Mouse (Mus musculus): Measurements from ENCODE around the gene Aurkb. TPM values are rescaled to one million over a fixed set of nuclear protein-coding genes. Genes with fewer than 3 reads are reported as not detected.

The Aurkb gene
- polyA plus RNA-seq, 1 experiment from 2014 or later, result 177 TPM

- 55% methylated on average over 2 of the region's 2 CpGs for WGBS
These were observed 7.5 kb downstream of the Aurkb start for GRCm38 (mm10) chr11:69052824-69053421.

GRCm38 (mm10) chr11:69053848-69054247 is 8.4 kb downstream of the Aurkb start:
- H3K4me3 ChIP-seq (ENCODE audit: low read length), result no peak overlapping the region
- H3K27ac ChIP-seq (ENCODE audit: low read length), result no peak overlapping the region
- ATAC-seq (ENCODE audit: low FRiP score, low TSS enrichment), result no peak
- H3K4me2 ChIP-seq (replicated peaks; ENCODE audit: low read depth, low read length), result no peak overlapping the region
- H3K9ac ChIP-seq (replicated peaks; ENCODE audit: low read length), result no peak overlapping the region
- H3K9me3 ChIP-seq (ENCODE audit: low read length), result no peaks in the 10 kb centered on the region
- H3K36me3 ChIP-seq (ENCODE audit: insufficient read depth, low read length), result peaks cover 24% of the 10 kb centered on the region
- H3K27me3 ChIP-seq (ENCODE audit: insufficient read depth, low read length), result no peaks in the 10 kb centered on the region
- H3K4me1 ChIP-seq (ENCODE audit: insufficient read depth, low read length), result peaks cover 14% of the 10 kb centered on the region
- 67% methylated on average over 3 of the region's 3 CpGs for WGBS

More at GRCm38 (mm10) chr11:69052824-69053421, 7.5 kb downstream of the Aurkb start:
- Histone ChIP-seq H3K4me1 (ENCODE audit: insufficient read depth, low read length) (peaks cover 7% of the 10 kb centered on the region; the same call in 1 of the 2 replicates), H3K9ac (replicated peaks; ENCODE audit: low read length) (no peak overlapping the region), H3K4me3 (ENCODE audit: low read length) (no peak overlapping the region), H3K27ac (ENCODE audit: low read length) (no peak overlapping the region), H3K36me3 (ENCODE audit: insufficient read depth, low read length) (peaks cover 34% of the 10 kb centered on the region), H3K9me3 (ENCODE audit: low read length) (no peaks in the 10 kb centered on the region), H3K27me3 (ENCODE audit: insufficient read depth, low read length) (no peaks in the 10 kb centered on the region), H3K4me2 (replicated peaks; ENCODE audit: low read depth, low read length) (no peak overlapping the region)
- no peak for ATAC-seq (ENCODE audit: low FRiP score, low TSS enrichment)

GRCm38 (mm10) chr11:69058265-69058664 is 12.8 kb downstream of the Aurkb start:
- Histone ChIP-seq H3K4me3 (ENCODE audit: low read length) (peak overlapping the region; percentile 85), H3K9me3 (ENCODE audit: low read length) (no peaks in the 10 kb centered on the region), H3K4me2 (replicated peaks; ENCODE audit: low read depth, low read length) (peak overlapping the region; percentile 85), H3K9ac (replicated peaks; ENCODE audit: low read length) (peak overlapping the region; percentile 71), H3K4me1 (ENCODE audit: insufficient read depth, low read length) (peaks cover 23% of the 10 kb centered on the region), H3K27me3 (ENCODE audit: insufficient read depth, low read length) (no peaks in the 10 kb centered on the region), H3K36me3 (ENCODE audit: insufficient read depth, low read length) (0 out of 2 replicates have a peak, but pooled peaks cover 3% of the 10 kb centered on the region), H3K27ac (ENCODE audit: low read length) (peak overlapping the region; percentile 88)
- no peak for ATAC-seq (ENCODE audit: low FRiP score, low TSS enrichment)
- 67% methylated on average over 2 of the region's 2 CpGs for WGBS

GRCm38 (mm10) chr11:69058729-69059356 is 13.4 kb downstream of the Aurkb start:
- peak overlapping the region; percentile 88 for H3K27ac ChIP-seq (ENCODE audit: low read length)
- H3K4me1 ChIP-seq (ENCODE audit: insufficient read depth, low read length), result peaks cover 23% of the 10 kb centered on the region
- peak overlapping the region; percentile 71 for H3K9ac ChIP-seq (replicated peaks; ENCODE audit: low read length)
- H3K36me3 ChIP-seq (ENCODE audit: insufficient read depth, low read length), result no peaks in the 10 kb centered on the region
- WGBS, result 1% methylated on average over 19 of the region's 19 CpGs
- H3K4me2 ChIP-seq (replicated peaks; ENCODE audit: low read depth, low read length), result peak overlapping the region; percentile 85
- no peaks in the 10 kb centered on the region for H3K27me3 ChIP-seq (ENCODE audit: insufficient read depth, low read length)
- H3K9me3 ChIP-seq (ENCODE audit: low read length), result no peaks in the 10 kb centered on the region
- ATAC-seq (ENCODE audit: low FRiP score, low TSS enrichment), result no peak
- H3K4me3 ChIP-seq (ENCODE audit: low read length), result peak overlapping the region; percentile 85

- Histone ChIP-seq H3K27ac (ENCODE audit: low read length) (peak within 1 kb of the TSS; percentile 93), H3K36me3 (ENCODE audit: insufficient read depth, low read length) (no peaks in the 10 kb centered on the region), H3K27me3 (ENCODE audit: insufficient read depth, low read length) (no peaks in the 10 kb centered on the region), H3K4me1 (ENCODE audit: insufficient read depth, low read length) (peaks cover 27% of the 10 kb centered on the region), H3K4me3 (ENCODE audit: low read length) (peak within 1 kb of the TSS; percentile 85), H3K9me3 (ENCODE audit: low read length) (no peaks in the 10 kb centered on the region), H3K9ac (replicated peaks; ENCODE audit: low read length) (peak within 1 kb of the TSS; percentile 91), H3K4me2 (replicated peaks; ENCODE audit: low read depth, low read length) (peak within 1 kb of the TSS; percentile 85)
- ATAC-seq (ENCODE audit: low FRiP score, low TSS enrichment), result peak; percentile 92
- WGBS, result under 1% methylated on average over 64 of the region's 64 CpGs
These were observed 14.0 kb downstream of the Aurkb start, which contains the start of gene Borcs6 for GRCm38 (mm10) chr11:69059357-69059974. Gene Borcs6 (plus strand): TSS chr11:69059717.

- peak overlapping the region; percentile 93 for H3K27ac ChIP-seq (ENCODE audit: low read length)
- H3K9me3 ChIP-seq (ENCODE audit: low read length), result no peaks in the 10 kb centered on the region
- peak overlapping the region; percentile 85 for H3K4me3 ChIP-seq (ENCODE audit: low read length)
- ATAC-seq (ENCODE audit: low FRiP score, low TSS enrichment), result peak; percentile 11
- H3K27me3 ChIP-seq (ENCODE audit: insufficient read depth, low read length), result no peaks in the 10 kb centered on the region
- H3K4me1 ChIP-seq (ENCODE audit: insufficient read depth, low read length), result peaks cover 29% of the 10 kb centered on the region
- H3K36me3 ChIP-seq (ENCODE audit: insufficient read depth, low read length), result no peaks in the 10 kb centered on the region
- H3K9ac ChIP-seq (replicated peaks; ENCODE audit: low read length), result peak overlapping the region; percentile 91
- H3K4me2 ChIP-seq (replicated peaks; ENCODE audit: low read depth, low read length), result peak overlapping the region; percentile 85
- WGBS, result under 1% methylated on average over 47 of the region's 49 CpGs
These were observed 14.5 kb downstream of the Aurkb start for GRCm38 (mm10) chr11:69059975-69060411.

GRCm38 (mm10) chr11:69060448-69061254 is 15.2 kb downstream of the Aurkb start:
- peak overlapping the region; percentile 85 for H3K4me2 ChIP-seq (replicated peaks; ENCODE audit: low read depth, low read length)
- WGBS, result 1% methylated on average over 39 of the region's 40 CpGs
- H3K4me3 ChIP-seq (ENCODE audit: low read length), result peak overlapping the region; percentile 85
- H3K4me1 ChIP-seq (ENCODE audit: insufficient read depth, low read length), result peaks cover 30% of the 10 kb centered on the region
- peak overlapping the region; percentile 91 for H3K9ac ChIP-seq (replicated peaks; ENCODE audit: low read length)
- H3K27ac ChIP-seq (ENCODE audit: low read length), result peak overlapping the region; percentile 93
- H3K9me3 ChIP-seq (ENCODE audit: low read length), result no peaks in the 10 kb centered on the region
- no peaks in the 10 kb centered on the region for H3K36me3 ChIP-seq (ENCODE audit: insufficient read depth, low read length)
- H3K27me3 ChIP-seq (ENCODE audit: insufficient read depth, low read length), result no peaks in the 10 kb centered on the region
- no peak for ATAC-seq (ENCODE audit: low FRiP score, low TSS enrichment)

GRCm38 (mm10) chr11:69061255-69061912 is 15.9 kb downstream of the Aurkb start:
- peak overlapping the region; percentile 85 for H3K4me3 ChIP-seq (ENCODE audit: low read length)
- ATAC-seq (ENCODE audit: low FRiP score, low TSS enrichment), result no peak
- H3K4me2 ChIP-seq (replicated peaks; ENCODE audit: low read depth, low read length), result peak overlapping the region; percentile 85
- no peaks in the 10 kb centered on the region for H3K36me3 ChIP-seq (ENCODE audit: insufficient read depth, low read length)
- no peaks in the 10 kb centered on the region for H3K27me3 ChIP-seq (ENCODE audit: insufficient read depth, low read length)
- H3K4me1 ChIP-seq (ENCODE audit: insufficient read depth, low read length), result peaks cover 37% of the 10 kb centered on the region
- no peaks in the 10 kb centered on the region for H3K9me3 ChIP-seq (ENCODE audit: low read length)
- peak overlapping the region; percentile 91 for H3K9ac ChIP-seq (replicated peaks; ENCODE audit: low read length)
- H3K27ac ChIP-seq (ENCODE audit: low read length), result peak overlapping the region; percentile 3
- 6% methylated on average over 17 of the region's 17 CpGs for WGBS

- H3K9ac ChIP-seq (replicated peaks; ENCODE audit: low read length), result peak overlapping the region; percentile 58
- H3K27me3 ChIP-seq (ENCODE audit: insufficient read depth, low read length), result no peaks in the 10 kb centered on the region
- peak overlapping the region; percentile 85 for H3K4me2 ChIP-seq (replicated peaks; ENCODE audit: low read depth, low read length)
- under 1% methylated on average over 17 of the region's 17 CpGs for WGBS
- H3K9me3 ChIP-seq (ENCODE audit: low read length), result no peaks in the 10 kb centered on the region
- peak overlapping the region; percentile 75 for H3K27ac ChIP-seq (ENCODE audit: low read length)
- no peaks in the 10 kb centered on the region for H3K36me3 ChIP-seq (ENCODE audit: insufficient read depth, low read length)
- H3K4me3 ChIP-seq (ENCODE audit: low read length), result peak overlapping the region; percentile 79
- H3K4me1 ChIP-seq (ENCODE audit: insufficient read depth, low read length), result peaks cover 45% of the 10 kb centered on the region
- no peak for ATAC-seq (ENCODE audit: low FRiP score, low TSS enrichment)
These were observed 16.8 kb downstream of the Aurkb start for GRCm38 (mm10) chr11:69062194-69062760.
